In the genomic region with DNA sequence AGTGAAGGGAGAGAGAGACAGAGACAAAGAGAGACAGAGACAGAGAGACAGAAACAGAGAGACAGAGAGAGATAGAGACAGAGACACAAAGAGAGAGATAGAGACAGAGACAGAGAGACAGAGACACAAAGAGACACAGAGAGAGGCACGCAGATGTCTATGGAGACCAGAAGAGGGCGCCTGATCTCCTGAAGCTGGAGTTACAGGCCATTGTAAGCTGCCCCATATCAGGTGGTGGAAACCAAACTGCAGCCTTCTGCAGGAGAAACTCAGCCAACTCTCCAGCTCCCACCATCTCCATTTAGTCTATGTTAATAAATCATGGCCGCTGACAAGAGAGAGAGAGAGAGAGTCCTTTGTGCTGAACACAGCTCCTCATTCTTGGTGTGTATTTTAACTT, we compare ENCODE assay signal across 10 mouse cellular contexts.
DNase-seq lines count a peak whose midpoint lies in the region; ATAC-seq and TF ChIP-seq lines count a peak whose summit lies in the region.
"Had no signal": no experiment of that assay in that cellular context is flagged by ENCODE, and none has a peak within 500 bp of the region (broad histone marks: within the 10 kb centered on the region; RNA-seq: fewer than 3 reads in every experiment).

No protein-coding gene starts in this region.

- DNase-seq in cerebellum, adult 2 months: no peak
- DNase-seq in cerebellum, adult 9-11 months: no peak
- peak; percentile 33 for DNase-seq in limb, embryonic 11.5 days (ENCODE audit: low spot score)
- DNase-seq in limb, embryonic 10.5 days (ENCODE audit: low spot score): no peak
- peak; percentile 17 for DNase-seq in embryo, embryonic 11.5 days (ENCODE audit: low read depth, low spot score)
- DNase-seq in lung, postnatal 10 days: peak; percentile 45
- DNase-seq in gastrocnemius, postnatal 14 days: no peak
- DNase-seq in ovary, postnatal 10 days (ENCODE audit: low spot score): no peak

- no peaks in the 10 kb centered on the region for H3K36me3 ChIP-seq in limb, embryonic 11.5 days (ENCODE audit: control insufficient read depth, insufficient read depth, low read length)
- no peaks in the 10 kb centered on the region for H3K36me3 ChIP-seq in limb, embryonic 10.5 days
- H3K36me3 ChIP-seq: G1E; heart, embryonic 13.5 days had no signal

- H3K4me3 ChIP-seq in cerebellum, adult 2 months (replicated peaks; ENCODE audit: insufficient read depth, low read depth, low read length): no peak overlapping the region
- no peak overlapping the region for H3K4me3 ChIP-seq in limb, embryonic 11.5 days (ENCODE audit: low read depth, low read length)
- no peak overlapping the region for H3K4me3 ChIP-seq in limb, embryonic 10.5 days
- H3K4me3 ChIP-seq: heart, embryonic 13.5 days had no signal

- no peak overlapping the region for H3K9ac ChIP-seq in limb, embryonic 11.5 days (ENCODE audit: low read length)
- H3K9ac ChIP-seq: heart, embryonic 13.5 days had no signal

- intact Hi-C loops in gastrocnemius, postnatal 14 days (cut with DNase I; ENCODE audit: low total_unique reads): no loop called here

- H3K4me2 ChIP-seq in limb, embryonic 11.5 days (ENCODE audit: low read depth, severe bottlenecking): no peak overlapping the region

- TF ChIP-seq POLR2A in cerebellum, adult 2 months (IDR thresholded peaks at IDR 0.05; ENCODE audit: borderline replicate concordance, insufficient read depth, low read length): no peak

- ATAC-seq in limb, embryonic 11.5 days (ENCODE audit: insufficient number of reproducible peaks, low FRiP score, low TSS enrichment, low read depth): no peak

- 45% methylated on average over 3 of the region's 3 CpGs for WGBS in cerebellum, adult 2 months
- WGBS in limb, embryonic 11.5 days: 34% methylated on average over 3 of the region's 3 CpGs
- 36% methylated on average over 3 of the region's 3 CpGs for WGBS in limb, embryonic 10.5 days

- no peaks in the 10 kb centered on the region for H3K9me3 ChIP-seq in limb, embryonic 11.5 days (ENCODE audit: control insufficient read depth, low read length)
- H3K9me3 ChIP-seq in limb, embryonic 10.5 days (replicated peaks): no peaks in the 10 kb centered on the region
- H3K9me3 ChIP-seq: G1E; heart, embryonic 13.5 days had no signal

- TF ChIP-seq CTCF in cerebellum, adult 2 months (IDR thresholded peaks at IDR 0.05; ENCODE audit: borderline replicate concordance, insufficient read depth, low read depth, low read length): peak; percentile 40; the same call in 1 of the 2 replicates

- H3K27ac ChIP-seq in cerebellum, adult 2 months (ENCODE audit: insufficient read depth, low read length): no peak overlapping the region
- H3K27ac ChIP-seq in limb, embryonic 11.5 days (replicated peaks; ENCODE audit: low read depth, low read length): no peak overlapping the region
- no peak overlapping the region for H3K27ac ChIP-seq in limb, embryonic 10.5 days

- H3K4me1 ChIP-seq in cerebellum, adult 2 months (ENCODE audit: control insufficient read depth, insufficient read depth, low read length): no peaks in the 10 kb centered on the region
- no peaks in the 10 kb centered on the region for H3K4me1 ChIP-seq in limb, embryonic 11.5 days (ENCODE audit: control insufficient read depth, insufficient read depth, low read length)
- H3K4me1 ChIP-seq in limb, embryonic 10.5 days: no peaks in the 10 kb centered on the region

- H3K27me3 ChIP-seq in cerebellum, adult 2 months (ENCODE audit: control insufficient read depth, insufficient read depth, low read length): no peaks in the 10 kb centered on the region; the same call in 1 of the 2 replicates
- no peaks in the 10 kb centered on the region for H3K27me3 ChIP-seq in limb, embryonic 11.5 days (ENCODE audit: control insufficient read depth, insufficient read depth, low read length)
- H3K27me3 ChIP-seq in limb, embryonic 10.5 days (ENCODE audit: low read depth, poor library complexity, severe bottlenecking): no peaks in the 10 kb centered on the region

Comparison
In these comparisons a context has a peak if more than half of its experiments do, and no peak if none do; other contexts are left out.
1. DNase-seq: peak in limb, embryonic 11.5 days (single experiment), embryo, embryonic 11.5 days (single experiment) and lung, postnatal 10 days (single experiment); none in cerebellum, adult 2 months (0 of 2), cerebellum, adult 9-11 months (single experiment), limb, embryonic 10.5 days (single experiment), gastrocnemius, postnatal 14 days (single experiment) and ovary, postnatal 10 days (single experiment).